Mouse (Mus musculus) mesoderm, embryonic 11.5 days (tissue): ENCODE results near the gene Frmd4a.
A peak's percentile ranks its signal among the peaks of the same experiment; 100 is the strongest.

Experiments
- DNase-seq: peaks from one replicate; pipeline ENCODE4 v3.0.0-alpha.2; 2012; ENCODE audit warnings: low read depth, low spot score

Frmd4a gene

GRCm38 (mm10) chr2:4517553-4518125 lies 500.1 kb downstream of the Frmd4a start:
- peak; percentile 17 for DNase-seq

GRCm38 (mm10) chr2:4518549-4518948 lies 501.0 kb downstream of the Frmd4a start:
- no peak for DNase-seq

- DNase-seq, result no peak
Measured at GRCm38 (mm10) chr2:4522769-4523487, 505.4 kb downstream of the Frmd4a start.

- no peak for DNase-seq
Measured at GRCm38 (mm10) chr2:4527094-4527493, 509.6 kb downstream of the Frmd4a start.

- DNase-seq, result peak; percentile 48
Measured at GRCm38 (mm10) chr2:4529254-4529729, 511.8 kb downstream of the Frmd4a start.

- no peak for DNase-seq
Measured at GRCm38 (mm10) chr2:4531533-4532197, 514.1 kb downstream of the Frmd4a start.

- no peak for DNase-seq
Measured at GRCm38 (mm10) chr2:4532198-4532568, 514.7 kb downstream of the Frmd4a start.

- DNase-seq, result no peak
Measured at GRCm38 (mm10) chr2:4532945-4533344, 515.4 kb downstream of the Frmd4a start.

GRCm38 (mm10) chr2:4535187-4535864 lies 517.8 kb downstream of the Frmd4a start:
- DNase-seq, result no peak

- DNase-seq, result no peak
Measured at GRCm38 (mm10) chr2:4541330-4541729, 523.8 kb downstream of the Frmd4a start.

- DNase-seq, result peak; percentile 71
Measured at GRCm38 (mm10) chr2:4541844-4542628, 524.5 kb downstream of the Frmd4a start.

GRCm38 (mm10) chr2:4542629-4543416 lies 525.3 kb downstream of the Frmd4a start:
- DNase-seq, result no peak

GRCm38 (mm10) chr2:4543417-4543775 lies 525.9 kb downstream of the Frmd4a start:
- DNase-seq, result no peak

- no peak for DNase-seq
Measured at GRCm38 (mm10) chr2:4544360-4544759, 526.8 kb downstream of the Frmd4a start.

- DNase-seq, result no peak
Measured at GRCm38 (mm10) chr2:4545261-4545660, 527.7 kb downstream of the Frmd4a start.

- no peak for DNase-seq
Measured at GRCm38 (mm10) chr2:4547003-4547662, 529.6 kb downstream of the Frmd4a start.

- DNase-seq, result no peak
Measured at GRCm38 (mm10) chr2:4549271-4549670, 531.8 kb downstream of the Frmd4a start.

GRCm38 (mm10) chr2:4550017-4550763 lies 532.7 kb downstream of the Frmd4a start:
- DNase-seq, result no peak

GRCm38 (mm10) chr2:4551438-4551837 lies 533.9 kb downstream of the Frmd4a start:
- no peak for DNase-seq
